Mouse (Mus musculus) 416B (cell line): Measurements from ENCODE around the gene Prl8a6.

Source experiments
- DNase-seq: peaks from one replicate; pipeline ENCODE4 v3.0.0; 2011; ENCODE audit warnings: low read depth

Prl8a6 gene

GRCm38 (mm10) chr13:27438588-27438987 is at the start of gene Prl8a6:
Gene Prl8a6 (minus strand): TSS chr13:27438688.
- no peak for DNase-seq

DNA sequence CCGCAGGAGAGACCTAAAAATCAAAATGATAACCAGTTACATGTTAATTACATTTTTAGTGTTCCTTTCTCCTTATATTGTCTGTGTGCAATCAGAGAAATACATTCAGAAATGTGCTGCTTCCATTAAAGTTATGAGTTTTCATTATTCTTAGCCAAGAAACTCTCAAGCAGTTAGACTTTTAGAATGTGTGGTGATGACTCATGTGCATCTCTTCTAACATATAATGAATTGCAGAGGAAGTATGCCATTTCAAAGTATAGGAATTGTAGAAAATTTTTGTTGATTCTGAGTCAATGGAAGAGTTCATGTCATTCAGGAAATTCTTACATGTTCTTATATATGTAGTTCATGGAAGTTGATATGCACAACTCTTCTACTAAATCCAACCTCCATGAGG is 5.3 kb downstream of the Prl8a6 start:
- no peak for DNase-seq

DNA sequence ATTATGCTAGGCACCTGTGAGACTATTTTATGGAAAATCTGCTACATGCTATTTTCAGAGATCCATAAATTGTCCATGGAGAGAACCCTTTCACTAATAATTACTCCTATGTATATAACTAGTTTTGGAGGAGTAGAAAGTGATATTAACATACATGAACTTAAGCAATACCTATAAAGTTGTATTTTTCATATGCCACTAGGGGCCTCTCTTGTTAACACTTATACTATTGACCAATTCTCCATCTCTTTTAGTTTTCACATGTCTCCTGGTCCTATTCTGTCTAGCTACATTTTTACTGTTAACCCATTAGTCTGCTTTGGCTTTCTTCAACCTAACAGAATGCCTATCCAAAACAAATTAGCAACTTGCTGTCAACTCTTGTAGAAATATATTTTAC is 24.8 kb downstream of the Prl8a6 start:
- DNase-seq = no peak

- DNase-seq = no peak
Observed at GRCm38 (mm10) chr13:27399061-27399724, 39.3 kb downstream of the Prl8a6 start.

GRCm38 (mm10) chr13:27390746-27391145 is 47.7 kb downstream of the Prl8a6 start, which contains the start of gene Prl2b1:
Gene Prl2b1 (minus strand): TSS chr13:27390846.
- DNase-seq = no peak
